Mouse (Mus musculus) heart, adult 11 months (tissue): ENCODE measurements at regions not wholly inside any gene's neighbourhood (a gene's known extent, or its start where the extent isn't known, plus 50 kb on each side); places are given as distances from the start of the nearest gene placed in this dataset.

Experiments used
- DNase-seq: peaks from one replicate; pipeline ENCODE4 v3.0.0; 2022

DNA sequence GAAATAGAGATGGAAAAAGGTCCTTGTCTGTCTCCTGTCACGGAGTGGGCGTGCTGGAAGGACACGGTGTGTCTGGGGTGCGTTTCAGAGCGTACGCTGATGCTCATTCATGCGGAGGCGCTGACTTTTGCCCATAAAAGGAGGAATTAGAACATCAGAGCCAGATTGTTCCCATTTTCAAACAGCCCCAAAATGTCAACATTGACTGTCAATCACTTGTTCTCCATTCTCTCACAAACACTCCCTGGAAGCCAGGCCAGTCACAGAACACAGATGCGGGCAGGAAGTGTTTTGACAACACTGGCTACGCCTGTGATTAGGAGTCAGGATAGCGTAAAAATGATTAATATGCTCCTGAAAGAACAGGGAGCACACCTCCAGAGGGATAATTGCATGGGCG, 157.1 kb upstream of the Ankrd55 start:
- DNase-seq, result no peak

DNA sequence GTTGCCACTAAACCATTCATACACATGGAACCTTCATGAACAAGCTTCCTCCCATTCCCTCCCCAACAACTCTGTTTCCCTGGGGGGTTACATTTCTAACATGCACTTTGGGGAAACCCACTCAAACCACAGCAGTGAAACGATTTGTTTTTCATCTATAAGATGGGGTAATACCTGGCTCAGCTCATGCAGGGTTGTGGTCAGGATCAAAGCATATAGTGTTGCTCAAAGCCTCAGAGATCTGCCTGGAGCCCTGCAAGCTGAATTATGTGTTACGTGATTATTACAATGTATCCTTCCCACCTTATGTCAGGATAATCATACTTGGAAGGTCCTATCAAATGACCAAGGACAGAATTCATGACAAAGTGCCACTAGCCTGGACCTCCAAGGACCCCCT, 154.5 kb upstream of the Ankrd55 start:
- DNase-seq, result peak; percentile 62

DNA sequence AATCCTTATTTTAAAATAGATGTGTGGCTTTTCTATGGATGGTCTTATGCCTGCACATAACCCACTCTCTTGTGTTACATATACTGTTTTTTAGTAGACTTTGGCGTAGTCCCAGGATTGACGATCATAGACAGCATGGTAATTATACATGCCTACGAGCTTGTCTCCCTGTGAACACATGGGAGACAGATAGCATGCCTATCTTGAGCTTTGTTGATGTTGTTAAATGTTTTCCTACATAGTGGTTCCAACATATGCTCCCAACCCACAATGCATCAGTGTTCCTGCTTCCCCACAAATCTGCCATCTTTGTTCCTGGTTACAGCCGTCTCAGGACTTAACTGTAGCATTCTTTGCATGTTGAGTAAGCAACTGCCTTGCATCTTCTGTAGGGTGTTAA, 153.6 kb upstream of the Ankrd55 start:
- DNase-seq, result peak; percentile 18

DNA sequence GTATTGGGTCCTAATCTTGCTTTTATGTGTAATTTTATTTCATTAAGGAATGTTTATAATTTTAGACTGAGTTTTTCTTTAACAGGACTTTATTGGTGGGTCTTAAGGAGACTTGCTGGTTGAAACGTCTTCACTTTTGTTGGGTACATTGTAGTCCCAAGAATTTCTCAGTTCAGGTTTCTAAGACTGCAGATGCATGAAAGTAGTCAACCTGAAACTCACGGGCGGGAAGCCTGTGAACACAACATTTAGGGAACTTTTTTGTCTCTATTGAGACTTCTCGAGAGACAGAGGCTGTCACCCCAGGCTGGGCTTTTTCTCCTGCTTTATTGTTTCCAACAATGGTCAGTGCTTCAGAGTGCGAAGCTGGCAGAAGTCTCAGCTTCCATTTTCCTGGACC, 152.5 kb upstream of the Ankrd55 start:
- no peak for DNase-seq

DNA sequence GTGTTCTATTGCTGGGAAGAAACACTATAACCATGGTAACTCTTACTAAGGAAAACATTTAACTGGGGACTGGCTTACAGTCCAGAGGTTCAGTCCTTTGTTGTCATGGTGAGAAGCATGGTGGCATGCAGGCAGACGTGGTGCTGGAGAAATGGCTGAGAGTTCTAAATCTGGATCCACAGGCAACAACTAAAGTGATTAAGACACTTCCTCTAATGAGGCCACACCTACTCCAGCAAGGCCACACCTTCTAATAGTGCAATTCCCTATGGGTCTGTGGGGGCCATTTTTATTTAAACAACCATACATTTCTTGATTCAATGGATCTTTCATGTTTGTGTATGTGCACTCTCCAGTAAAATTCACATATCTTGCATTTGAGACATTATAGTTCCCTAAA, 151.4 kb upstream of the Ankrd55 start:
- peak; percentile 41 for DNase-seq

DNA sequence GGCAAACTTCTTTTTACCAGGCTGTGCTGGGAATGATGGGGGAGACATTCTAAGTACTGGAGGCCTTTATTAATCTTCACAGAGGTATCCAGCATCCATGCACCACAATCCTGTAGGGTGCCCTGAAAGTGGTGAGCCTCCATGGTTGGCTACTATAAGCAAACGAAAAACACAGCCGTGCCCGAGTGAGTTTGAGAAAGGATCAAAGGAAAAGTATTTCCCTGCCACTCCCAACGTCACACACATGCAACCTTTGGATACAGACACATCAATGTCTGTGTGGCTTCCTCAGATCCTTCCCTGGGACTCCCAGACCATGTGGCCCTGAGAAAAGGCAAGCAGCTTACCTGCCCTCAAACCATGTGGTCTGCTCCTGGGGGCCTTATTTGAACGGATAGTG, 147.4 kb upstream of the Ankrd55 start:
- peak; percentile 60 for DNase-seq

DNA sequence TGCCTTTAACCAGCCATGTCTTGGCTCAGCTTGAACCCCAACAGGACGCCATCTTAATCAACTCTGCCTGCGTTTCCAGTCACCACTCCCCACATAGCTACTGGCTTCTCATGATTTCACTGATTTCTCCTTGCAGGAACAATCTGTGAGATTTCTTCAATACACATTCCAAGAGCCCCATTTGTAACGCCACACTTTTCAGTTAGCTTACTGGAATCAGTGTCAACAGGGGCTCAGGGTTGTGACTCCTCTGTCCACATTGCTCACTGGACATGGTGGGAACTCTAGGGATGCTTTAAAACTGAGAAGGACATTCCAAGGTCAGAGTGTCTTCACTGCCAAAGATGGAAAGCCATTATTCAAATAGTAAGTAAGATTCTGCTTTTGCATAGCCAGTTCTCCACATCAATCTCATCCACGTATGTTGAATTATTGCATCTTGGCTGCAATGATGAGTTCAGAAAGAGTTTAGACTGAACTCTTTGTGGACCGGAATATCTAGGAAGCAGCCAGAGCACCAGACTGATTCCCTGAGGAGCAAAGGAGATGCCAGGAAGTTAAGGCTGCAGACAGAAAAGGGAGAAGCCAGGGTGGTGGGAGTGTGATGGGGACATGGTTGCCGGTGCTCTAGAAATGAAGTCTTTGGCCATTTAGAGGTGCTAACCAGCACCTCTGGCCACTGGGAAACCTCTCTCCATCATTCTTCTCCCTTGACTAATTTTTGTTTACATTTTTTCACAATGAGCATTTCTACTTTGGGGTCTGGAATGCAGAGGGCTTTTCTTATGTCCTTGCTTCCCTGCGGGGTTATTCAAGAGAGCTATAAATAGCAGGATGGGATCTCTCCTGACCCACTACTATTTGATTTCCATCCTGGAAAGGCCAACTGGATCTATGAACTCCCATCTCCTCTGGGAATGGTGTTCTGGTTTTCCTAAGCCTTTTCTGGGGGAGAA, 143.6 kb upstream of the Ankrd55 start:
- peak; percentile 65 for DNase-seq

DNA sequence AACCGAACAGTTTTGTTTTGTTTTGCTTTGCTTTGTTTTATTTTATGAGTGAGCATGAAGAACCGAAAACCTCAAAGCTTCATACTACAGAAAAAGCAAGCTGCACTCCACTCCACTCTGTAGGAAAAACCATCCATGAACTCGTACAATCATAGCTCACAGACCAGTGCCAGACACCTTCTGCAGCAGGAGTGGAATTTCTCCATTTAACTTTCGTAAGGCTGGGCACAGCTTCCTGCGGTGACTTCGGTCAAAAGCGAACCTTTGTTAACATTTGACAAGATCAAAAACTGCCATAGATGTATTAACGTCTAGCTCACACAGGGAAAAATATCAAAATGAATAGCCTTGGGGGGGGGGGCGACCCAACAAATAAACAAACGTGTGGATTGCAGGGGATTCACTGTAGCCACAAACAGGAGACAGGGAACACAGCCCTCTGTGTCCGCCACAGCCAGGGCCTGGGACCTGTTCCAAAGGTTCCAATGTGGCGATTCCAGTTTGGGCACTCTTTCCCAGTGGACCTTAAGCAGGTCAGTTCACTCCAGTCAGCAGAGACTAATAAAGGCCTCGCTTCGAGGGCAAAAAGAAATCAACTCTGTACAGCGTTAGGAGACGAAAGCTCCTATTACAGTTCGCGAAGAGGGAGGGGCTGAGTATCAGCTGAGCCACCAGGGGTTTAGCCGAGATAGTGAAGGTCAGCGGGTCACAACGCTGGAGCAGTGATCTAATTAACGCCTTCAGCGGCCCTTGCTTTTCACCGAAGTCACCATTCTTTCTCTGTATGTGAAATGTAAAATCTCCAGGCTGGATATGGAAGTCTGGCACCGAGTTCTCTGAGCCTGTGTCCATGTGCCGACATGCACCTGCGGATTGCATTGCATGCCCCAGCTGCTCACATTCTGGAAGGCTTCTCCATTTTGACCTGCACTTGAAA, 135.4 kb upstream of the Ankrd55 start:
- DNase-seq, result peak; percentile 95

DNA sequence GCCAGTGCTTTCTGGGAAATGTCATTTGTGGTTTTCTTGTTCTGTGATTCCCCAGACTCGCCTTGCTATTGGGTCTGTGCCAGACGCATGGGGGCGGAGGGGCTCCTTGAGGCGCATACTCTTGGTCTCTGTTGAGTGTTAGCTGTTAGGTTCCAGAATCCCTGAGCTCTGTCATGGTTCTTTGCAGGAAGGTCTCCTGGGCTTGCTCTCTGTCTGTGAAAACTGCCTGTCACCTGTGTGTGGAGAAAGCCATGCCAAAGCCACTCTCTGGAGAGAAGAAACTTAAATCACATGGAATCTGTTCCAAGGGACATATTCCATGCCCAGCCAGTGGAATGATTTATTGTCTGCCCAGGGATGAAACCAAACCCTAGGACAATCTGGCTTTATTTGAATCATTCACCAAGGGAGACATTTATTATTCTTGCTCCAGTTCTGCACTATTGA, 134.5 kb upstream of the Ankrd55 start:
- peak; percentile 78 for DNase-seq

DNA sequence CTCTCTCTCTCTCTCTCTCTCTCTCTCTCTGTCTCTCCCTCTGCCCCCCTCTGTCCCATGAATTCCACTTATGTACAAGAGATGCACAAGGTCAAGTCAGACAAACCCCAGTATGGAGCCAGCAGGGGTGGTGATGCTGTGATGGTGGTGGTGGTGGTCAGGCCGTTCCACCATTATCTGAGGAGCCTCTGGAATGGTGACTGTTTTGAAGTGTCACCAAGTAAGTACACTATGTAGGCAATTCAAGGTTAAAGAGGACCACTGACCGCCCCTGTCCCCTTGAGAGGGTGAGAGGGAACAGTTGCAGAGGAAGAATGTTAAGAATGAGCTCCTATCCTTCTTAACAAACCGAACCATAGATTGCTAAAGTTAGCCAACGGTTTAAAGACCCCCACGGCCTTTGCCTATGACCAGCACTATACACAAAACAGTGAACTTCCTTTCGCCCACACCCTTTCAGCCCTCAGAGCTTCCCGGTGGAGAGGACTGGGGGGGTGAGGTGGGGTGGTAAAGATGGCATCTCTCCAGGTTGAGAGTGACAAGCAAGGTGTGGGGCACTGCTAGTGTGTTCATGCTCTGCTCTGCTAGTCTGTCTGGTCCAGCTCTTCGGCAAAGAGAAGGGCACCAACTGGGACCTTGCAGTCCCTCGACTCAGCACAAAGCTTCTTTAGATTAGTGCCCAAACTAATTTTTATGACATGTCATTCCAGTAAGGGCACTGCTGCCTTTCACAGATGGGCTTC, 128.7 kb upstream of the Ankrd55 start:
- peak; percentile 55 for DNase-seq

DNA sequence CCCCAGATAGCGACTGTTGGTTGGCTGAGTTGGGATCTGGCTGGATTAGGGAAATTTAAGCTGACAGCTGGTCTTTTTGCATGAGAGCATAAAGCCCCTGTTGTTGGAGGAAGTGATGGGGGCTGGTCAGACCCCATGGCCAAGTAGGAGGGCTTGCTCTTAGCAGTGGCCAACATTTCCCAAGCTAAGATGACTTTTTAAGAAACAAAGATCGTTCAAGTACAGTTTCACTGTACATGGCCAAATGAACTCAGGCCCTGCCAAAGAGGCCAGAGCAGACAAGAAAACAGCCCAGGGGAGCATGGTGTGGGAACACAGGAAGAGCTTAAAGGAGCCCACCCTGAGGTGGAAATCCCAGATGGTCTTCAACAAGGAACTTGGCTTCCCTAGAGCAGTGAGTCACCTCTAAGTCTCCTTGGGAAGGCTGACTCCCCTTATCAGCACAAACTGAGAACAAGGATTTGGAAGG, 128.0 kb upstream of the Ankrd55 start:
- peak; percentile 98 for DNase-seq

DNA sequence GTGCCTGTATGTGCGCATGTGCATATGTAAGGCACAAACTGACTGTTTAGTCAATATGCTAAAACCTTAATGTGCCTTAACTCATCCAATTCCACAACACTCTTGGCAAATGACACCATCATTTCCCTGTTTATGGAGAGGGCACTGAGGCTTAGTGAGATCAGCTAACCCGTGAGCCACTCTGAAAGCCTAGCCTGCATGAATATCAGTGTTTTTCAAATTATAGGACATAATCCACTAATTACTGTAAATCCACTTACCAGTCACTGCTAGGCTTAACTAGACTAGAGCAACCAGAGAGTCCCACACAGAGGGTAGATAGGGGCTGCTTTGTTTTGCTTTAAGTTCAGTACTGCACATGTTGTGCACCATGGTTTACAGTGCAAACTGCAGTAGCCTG, 127.5 kb upstream of the Ankrd55 start:
- DNase-seq, result peak; percentile 66

DNA sequence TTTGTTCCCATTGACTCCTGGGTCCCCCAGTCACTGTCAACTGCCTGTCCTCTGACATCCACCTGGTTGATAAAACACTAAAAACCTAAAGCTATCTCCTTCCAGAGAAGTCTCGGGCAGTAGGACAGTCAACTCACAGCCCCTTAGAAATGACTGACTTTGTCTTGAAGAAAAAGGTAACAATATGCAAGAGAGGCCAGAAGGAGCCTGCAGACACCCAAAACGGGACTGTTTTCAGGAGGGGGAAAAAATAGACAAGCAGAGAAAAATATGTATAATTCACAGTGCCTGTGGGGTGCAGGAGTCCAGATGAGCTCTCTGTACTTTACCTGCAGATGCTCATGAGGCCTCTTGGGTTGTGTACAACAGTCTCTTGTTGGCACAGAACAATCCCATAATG, 126.4 kb upstream of the Ankrd55 start:
- peak; percentile 76 for DNase-seq

DNA sequence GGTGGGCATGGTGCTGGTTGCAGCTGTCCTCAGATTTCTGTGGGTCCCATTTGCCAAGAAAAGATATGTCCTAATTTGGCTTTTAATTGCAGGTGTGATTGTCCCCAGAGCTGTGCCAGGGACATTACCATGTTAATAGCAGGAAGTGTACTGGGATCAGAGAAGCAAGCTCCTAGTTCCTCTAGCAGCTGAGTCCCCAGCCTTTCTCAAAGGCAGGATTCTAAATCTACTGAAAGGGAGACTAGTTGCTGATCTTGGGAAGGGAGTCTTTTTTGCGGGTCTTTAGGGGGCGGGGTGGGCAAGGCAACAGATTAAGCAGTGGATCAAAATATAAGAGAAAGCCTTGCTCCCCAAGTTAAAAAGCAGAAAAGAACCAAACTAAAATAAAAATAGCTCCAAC, 122.3 kb upstream of the Ankrd55 start:
- peak; percentile 35 for DNase-seq

DNA sequence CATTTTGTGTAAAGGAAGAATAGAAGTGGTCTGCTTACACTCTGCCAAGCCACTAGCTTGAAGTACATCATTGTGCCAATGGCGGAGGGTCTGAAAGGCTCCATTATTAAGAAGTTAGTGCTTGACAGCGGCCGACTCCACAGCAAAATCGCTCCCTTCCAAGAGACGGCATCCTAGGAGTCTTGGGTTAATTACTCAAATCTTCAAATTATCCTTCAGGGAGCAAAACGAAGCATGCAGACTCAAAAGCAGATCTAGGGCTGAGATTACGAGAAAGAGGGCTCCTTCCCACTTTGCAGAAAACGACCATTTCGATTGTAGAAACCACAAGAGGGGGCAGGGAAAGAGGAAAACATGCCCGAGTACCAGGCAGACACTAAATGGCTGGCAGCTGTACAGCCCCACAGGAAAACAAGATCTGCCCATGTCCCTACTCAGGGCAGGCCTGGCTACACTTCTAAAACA, 121.9 kb upstream of the Ankrd55 start:
- peak; percentile 39 for DNase-seq

DNA sequence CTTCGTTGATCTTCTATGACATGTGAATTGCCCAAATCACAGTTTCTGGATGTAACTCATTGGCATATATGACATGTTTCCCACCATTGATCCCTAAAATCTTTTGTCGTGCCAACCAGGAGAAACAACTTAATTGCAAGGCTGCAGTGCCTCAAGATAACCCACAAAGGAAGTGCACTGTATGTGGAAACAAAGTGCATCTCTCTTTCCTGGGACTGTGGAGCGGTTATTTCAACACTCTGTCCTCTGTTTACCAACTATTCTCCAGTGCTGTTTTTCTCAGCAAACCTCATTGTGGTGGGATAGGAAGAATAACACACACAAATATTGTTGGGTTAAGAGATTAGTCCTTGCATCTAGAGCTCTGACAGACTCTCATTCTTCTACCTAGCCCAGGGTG, 119.8 kb upstream of the Ankrd55 start:
- peak; percentile 10 for DNase-seq

DNA sequence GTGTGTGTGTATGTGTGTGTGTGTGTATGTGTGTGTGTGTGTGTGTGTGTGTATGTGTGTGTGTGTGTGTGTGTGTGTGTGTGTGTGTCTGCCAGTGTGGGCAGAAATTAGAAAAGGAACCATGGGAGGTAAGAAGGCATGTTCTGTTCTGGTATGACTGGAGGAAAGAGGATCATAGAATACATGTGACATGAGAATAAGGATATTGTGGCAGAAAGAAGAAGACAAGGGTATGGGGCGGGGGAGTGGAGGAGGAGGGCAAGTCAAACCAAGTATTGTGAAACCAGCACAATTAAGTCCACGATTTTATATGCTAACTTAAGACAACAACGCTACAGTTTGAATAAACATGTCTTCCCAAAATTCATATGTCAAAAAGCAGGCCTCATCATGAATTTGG, 117.4 kb upstream of the Ankrd55 start:
- DNase-seq, result peak; percentile 22

DNA sequence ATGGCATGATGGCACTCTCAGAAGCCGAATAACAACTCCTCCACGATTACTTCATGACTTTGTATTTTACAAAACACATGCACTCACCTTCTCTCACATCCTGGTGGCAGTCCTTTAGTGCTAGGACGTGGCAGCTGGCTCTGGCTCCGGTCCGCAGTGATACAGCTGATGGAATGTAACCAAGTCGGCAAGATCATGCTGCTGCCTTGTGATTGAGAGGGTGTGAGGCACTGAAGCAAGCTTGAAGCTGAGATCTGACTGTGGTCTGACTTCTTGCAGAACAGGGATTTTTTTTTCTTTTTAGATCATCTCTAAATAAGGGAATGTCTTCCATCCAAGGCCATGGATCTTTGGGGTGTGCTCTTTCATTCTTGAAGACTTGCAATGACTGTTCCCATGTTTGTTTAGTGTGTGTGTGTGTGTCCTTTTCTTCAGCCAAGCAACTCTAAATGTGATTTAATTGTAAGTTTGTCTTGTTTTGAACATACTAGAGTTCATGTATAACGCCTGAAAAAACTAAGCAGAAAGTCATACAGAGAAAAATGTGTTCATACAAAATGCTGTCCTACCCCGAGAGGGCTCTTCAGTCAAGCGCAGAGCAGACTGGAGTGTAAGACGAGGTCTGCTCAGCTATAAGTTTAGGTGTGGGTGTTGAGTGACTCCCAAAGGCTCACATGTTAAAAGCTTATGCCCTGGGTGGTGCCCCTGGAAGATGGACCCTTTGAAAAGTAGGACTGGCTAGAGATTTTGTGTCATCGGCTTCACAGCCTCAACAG, 116.1 kb upstream of the Ankrd55 start:
- DNase-seq, result peak; percentile 93

DNA sequence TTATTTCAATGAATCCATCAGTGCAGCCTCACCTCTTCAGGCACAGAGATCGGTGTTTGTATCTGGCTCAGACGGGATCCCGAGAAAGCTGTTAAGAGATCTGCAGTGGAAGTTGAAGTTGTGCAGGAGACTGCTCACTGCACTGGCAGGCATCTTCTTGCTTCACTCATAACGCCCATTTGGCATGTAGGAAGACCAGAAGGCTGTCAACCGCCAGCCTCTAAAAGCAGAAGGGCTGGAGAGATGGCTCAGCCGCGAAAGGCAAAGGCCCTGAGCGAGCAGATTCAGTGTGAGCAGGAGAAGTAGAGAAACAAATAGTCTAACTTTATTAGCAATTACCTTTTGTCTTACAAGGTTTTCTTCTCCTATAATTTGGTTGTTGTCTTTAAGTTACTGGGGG, 114.3 kb upstream of the Ankrd55 start:
- DNase-seq, result peak; percentile 66

DNA sequence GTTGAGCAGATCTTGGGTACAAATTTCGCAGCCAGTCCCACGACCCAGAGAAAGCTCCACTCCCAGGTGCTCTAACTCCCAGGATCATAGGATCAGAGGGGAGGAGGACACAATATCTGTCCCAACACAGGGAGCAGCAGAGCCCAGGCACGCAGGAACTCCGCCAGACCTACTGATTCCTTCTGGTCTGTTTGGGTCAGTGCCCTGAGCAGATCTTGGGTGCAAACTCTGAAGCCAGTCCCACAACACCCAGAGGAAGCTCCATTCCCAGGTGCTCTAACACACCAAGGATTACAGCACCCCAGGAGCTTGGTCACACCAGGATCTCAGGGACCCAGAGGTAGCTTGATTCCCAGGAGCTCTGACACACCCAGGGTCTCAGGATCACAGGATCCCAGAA, 110.2 kb upstream of the Ankrd55 start:
- DNase-seq, result peak; percentile 79

DNA sequence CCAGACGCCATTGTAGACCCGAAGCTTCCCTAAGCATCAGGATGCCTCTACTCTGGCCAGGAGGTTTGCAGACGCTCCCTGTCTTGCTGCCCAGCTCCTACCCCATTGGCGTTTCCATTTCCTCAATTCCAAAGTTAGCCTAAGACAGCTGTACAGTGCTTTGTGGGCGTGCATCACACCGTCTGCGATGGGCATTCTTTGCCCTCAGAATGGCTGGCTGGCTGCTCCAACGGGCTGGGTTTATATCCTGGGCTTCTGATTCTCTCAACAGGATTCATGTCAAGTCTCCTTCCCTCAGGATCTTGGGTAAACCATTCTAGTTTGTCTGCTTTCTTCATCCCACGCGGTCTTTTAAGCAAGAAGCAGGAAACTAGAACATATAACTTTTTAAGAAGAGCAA, 104.3 kb upstream of the Ankrd55 start:
- peak; percentile 35 for DNase-seq

DNA sequence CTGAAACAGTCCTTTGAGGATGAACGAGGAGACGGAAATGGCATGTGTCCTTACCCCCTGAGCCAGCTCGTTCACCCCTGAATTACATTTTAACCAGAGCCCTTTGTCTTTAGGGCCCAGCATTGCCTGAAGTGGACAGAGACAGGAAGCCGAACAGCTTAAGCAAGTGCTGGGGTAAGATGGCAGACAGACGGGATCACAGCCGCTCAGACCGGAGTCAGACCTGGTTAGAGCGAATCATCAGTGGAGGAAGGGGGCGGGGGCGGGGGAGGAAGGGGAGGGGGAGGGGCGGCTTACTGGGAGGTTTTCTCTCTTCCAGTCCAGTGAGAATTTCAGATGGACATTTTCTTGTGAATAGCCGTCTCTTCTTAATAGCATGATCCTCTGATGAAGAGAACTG, 103.1 kb upstream of the Ankrd55 start:
- peak; percentile 69 for DNase-seq
